Mouse (Mus musculus): Measurements from ENCODE around the gene Adam12.
"Not testable (repeated sequence)": the region's sequence is repeated elsewhere in the genome, so short reads cannot be mapped to it uniquely, and the experiment has no call there.

The Adam12 gene

DNA sequence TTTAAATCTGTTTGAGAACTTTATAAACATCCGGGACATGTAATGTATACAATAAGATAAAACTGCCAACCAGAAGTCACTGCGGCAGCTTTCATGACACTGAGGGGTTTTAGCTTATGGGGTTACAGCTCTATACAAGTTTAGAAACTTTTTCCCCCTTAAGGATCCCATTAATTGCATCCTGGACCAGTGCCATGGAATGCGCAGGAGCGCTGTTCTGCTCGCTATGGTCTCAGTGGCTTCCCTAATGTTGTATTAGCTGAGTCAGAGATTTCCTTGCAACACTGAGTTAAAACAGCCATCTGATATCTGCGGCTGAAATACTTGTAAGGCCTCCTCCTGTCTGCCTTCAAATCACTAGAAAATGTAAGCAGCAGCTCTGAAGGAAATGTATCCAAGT lies 298.6 kb downstream of the Adam12 start:
- no peak for DNase-seq (ENCODE audit: low read depth)

DNA sequence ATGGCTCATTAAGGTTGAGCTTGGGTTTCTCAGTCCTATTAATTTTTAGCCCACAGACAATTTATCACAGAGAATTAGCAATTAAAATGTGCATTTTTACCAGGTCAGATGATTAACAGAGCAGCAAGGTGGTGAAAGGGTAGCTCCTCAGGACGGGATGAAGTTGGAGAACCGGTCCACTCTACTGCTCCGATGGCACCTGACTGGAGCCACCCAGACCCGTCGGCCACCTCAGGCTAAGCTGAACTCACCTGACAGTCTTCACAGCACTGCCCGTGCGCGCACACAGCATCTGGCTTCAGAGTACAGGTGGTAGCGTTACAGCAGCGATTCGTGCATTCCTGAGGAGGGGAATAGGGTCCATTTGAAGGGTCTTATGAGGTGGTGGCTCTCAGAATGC lies 300.5 kb downstream of the Adam12 start:
- DNase-seq (ENCODE audit: low read depth) = no peak

DNA sequence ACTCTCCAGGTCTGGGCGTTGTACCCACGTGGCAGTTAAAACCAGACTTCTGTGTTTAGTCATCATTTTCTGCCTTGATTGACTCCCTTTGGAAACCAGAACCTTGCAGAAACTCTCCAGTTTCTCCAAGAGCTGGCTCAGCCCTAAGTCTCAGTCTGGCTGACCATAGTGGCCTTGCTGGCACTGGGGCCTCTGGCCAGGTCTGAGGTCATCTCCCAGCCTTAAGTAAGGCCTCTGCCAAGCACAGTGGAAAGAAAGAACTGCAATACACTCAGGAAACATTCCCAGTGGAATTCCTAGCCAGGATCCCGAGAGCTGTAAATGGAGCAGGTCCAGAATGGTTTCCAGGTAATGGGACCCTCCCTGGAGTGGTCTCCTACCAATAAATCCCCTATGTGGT lies 303.0 kb downstream of the Adam12 start:
- no peak for DNase-seq (ENCODE audit: low read depth)

DNA sequence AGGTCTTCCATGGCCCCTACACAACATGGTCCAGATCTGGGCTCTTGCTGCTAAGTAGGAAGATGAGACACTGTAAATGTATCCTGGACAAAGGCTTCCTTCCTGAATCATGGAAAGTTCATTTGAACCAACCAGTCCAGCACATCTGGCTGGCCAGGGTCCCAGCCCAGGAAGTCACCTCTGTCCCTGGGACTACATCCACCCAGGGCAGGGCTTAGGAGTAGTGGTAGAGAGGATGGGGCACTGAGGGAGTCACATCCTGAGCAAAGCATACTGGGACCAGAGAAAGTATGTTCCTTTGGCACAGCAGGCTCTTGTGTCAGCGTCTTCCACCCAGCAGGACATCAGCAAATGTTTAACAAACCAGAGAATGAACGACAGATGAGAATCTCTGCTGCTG lies 306.2 kb downstream of the Adam12 start:
- DNase-seq (ENCODE audit: low read depth) = no peak

DNA sequence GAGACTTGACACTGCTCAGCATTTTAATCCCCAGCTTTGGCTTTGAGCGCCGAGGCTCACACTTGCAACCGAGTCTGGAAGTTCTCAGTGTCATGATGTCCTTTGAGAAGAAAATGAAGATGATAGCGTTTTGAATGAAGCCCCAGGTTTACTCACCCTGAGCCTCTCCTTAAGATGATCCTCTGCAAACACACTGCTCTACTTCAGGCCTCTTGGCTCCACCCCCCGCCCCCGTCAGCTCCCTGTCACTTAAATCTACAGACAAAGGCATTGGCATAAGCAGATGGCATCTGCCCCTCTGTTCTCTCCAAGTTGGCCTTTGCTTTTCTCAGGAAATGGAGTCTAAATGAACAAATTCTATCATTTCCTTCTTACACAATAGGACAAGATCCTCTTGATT lies 308.0 kb downstream of the Adam12 start:
- DNase-seq (ENCODE audit: low read depth) = no peak

DNA sequence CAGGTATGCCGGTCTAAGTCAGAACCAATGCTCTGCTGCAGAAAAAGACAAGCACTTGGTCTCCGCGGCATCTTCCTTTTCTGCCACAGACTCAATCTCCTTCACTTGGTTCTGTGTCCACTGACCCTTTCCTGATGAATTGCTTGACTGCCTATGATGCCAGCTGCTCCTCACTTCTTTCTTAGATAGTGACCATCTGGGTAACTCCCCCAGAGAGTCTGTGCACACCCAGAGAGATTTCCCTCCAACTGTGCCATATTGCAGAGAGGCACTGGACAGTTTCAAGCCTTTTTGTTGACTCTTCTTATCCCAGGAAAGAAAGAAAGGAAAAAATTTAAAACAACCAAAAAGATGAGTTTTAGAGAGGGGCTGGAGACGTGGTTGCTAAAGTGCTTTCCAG lies 310.7 kb downstream of the Adam12 start:
- DNase-seq (ENCODE audit: low read depth) = no peak

DNA sequence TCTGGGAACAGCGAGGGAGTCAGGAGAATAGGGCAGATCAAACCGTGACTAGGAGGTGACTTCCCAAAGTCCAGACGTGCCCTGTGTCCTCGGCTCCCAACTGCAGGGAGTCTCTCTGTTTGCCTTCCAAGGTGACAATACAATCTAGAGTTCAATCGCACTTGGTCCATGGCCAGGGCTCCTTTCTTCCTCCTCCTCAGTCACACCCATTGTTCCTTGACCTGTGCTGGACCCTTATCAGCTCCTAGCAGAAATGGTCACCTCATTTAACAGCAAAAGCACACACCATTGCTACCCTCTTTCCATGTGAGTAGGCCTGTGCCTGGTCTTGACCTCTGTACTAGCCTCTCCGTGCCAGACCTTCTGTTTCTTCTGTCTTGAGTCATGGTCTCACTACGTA lies 311.2 kb downstream of the Adam12 start:
- no peak for DNase-seq (ENCODE audit: low read depth)

DNA sequence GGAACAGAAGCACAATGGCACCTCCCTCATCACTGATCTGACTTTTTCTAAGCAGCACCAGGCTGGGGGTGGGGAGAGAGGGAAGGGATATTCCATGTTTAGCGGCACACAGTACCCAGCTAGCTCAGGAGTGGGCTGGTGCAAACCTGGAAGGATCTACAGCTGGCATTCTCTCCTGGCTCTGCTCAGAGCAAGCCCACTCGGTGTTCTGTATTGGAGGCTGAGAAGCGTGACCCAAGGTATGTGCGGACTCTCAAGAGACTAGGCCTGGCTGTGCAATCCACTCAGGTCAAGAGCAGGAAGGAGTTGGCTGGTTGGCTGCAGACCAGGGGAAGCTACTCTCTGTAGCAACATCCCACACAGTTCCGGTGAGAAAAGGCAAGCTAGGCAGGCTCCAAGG lies 312.0 kb downstream of the Adam12 start:
- no peak for DNase-seq (ENCODE audit: low read depth)

DNA sequence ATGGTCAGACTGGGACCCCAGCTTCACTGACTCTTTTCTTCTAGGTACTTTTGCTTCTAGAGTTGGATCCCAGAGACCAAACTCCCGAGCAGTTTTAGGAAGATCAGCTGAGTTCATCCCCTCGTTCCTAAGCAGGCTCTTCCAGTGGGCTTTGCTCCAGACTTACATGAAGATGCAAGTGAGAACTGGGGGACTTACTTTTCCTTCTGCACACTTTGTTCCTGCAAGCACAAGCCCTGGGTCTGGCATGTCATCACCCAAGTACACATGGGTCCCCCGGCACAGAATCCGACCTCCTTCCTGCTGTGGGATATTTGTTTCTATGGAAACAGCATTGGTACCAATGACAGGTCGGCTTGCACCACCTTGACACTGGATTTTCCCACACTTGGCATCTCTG lies 312.6 kb downstream of the Adam12 start:
- DNase-seq (ENCODE audit: low read depth) = no peak

DNA sequence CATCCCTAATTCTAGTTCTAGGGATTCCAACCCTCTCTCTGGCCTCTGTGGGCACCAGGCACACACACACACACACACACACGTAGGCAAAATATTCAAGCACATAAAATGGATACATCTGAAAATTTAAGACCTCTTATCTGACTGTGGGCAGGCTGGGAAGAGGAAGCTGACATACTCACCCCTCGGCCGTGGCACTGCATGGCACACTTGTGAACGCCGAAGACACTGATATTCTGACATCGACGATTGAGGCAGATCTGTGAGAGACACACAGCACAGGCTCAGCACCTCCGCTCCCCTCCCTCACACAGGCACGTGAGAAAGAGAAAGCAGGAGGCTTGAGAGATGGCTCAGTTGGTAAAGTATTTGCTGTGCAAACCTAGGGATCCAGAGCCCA lies 315.7 kb downstream of the Adam12 start:
- no peak for DNase-seq (ENCODE audit: low read depth)

DNA sequence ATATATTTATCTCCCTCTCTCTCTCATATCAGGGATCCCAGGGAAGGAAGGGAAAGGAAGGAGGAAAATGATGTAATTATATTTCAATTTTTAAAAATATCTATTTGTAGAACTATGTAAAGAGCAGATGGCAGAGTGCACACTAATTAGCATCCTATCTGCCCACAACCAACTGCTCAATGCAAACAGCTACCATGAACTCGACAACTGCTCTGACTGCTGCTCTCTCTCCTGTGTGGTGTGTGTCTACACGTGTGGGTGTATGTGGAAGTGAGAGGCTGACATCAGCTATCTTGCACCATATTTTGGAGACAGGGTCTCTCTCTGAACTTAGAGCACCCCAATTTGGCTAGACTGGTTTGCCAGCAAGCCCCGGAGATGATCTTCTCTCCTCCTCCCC lies 320.1 kb downstream of the Adam12 start:
- no peak for DNase-seq (ENCODE audit: low read depth)

DNA sequence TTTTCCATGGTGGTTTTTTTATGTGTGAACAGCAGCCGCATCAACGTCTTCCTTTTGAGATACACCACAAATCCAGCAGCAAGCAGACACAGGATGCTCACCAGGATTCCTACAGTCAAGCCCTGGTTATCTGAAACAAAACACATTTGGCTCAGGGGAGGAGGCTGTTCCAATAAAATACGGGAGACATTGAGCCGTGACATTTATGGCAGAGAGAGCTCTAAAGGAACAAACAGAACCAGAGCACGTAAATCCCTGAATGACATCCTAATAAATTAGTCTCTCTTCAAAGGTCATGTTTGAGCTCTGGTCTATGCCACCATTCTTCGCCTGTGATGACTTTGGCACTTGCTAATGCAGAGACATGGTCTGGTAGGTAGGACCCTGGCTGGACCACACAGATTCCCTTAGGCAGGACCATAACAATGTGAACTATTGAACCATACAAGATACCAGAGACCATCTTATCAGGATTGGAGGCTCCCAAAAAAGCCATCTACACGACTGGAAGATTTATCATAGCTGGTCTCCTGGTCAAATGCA lies 322.0 kb downstream of the Adam12 start:
- no peak for DNase-seq (ENCODE audit: low read depth)

DNA sequence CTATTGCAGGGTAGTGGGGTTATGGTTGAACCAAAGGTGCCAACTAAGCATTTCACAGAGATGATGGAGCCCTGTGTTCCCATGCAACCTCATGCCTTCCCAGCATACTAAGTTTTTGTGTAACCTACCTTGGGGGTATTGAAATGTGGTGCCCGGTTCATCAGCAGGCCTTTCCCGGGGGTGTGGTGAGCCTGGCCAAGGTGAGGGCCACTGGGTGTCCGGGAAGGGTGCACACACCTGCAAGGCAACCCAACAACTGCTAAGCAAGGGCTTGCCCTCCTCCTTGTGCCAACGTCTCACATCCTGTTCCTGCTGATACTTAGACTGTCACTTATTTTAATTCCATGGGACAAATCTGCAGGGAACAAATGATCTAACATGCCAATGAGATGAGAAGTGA lies 323.0 kb downstream of the Adam12 start:
- DNase-seq (ENCODE audit: low read depth) = no peak

DNA sequence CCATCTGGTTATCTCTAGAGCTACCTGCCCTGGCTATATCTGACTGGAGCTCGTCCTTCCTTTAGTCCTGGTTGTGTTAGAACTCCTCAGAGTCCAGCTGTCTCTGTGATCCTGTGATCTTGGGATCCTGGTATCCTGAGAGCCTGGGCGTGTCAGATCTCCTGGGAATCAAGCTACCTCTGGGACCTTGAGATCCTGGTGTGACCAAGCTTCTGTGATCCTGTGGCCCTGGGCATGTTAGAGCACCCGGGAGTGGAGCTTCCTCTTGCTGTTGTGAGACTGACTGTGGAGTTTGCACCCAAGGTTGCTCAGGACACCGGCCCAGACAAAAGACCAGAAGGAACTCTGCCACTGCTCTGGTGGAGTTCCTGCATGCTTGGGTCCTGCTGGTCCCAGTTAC lies 332.6 kb downstream of the Adam12 start:
- no peak for DNase-seq (ENCODE audit: low read depth)

DNA sequence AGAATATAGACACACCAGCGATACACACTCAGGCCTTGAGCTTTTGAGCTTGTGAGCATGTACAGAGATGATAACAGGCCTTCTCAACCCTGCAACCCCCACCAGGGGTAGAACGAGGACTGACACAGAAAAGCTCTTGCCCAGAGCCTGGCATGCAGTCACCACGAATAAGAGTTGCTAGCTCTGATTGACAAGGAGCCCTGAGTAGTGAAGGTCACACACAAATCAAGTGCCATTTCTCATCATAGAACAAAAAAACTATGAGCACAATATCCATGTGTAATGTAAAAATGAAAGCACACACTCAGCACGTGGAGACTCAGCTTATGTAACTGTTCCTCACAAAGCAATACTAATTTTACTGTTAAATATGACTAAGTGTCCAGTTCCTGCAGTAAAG lies 340.1 kb downstream of the Adam12 start:
- no peak for DNase-seq (ENCODE audit: low read depth)

DNA sequence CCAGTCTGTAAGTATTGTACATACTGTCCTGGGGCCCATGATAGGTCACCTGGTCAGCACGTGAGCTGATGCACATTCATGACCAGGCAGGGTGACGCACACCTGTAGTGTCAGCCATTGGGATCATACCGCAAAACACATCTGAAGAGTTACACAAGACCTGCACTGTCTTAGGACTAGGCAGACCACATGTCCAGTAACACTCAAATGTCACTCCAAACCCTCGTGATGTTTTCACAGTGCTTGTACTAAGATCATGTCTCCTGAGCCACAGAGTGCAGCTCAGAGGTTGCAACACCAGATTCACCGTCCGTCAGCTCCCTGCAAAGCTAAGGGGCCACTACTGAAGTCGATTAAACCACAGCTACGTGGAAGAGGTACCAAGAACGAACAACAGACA lies 340.6 kb downstream of the Adam12 start:
- DNase-seq (ENCODE audit: low read depth) = no peak

DNA sequence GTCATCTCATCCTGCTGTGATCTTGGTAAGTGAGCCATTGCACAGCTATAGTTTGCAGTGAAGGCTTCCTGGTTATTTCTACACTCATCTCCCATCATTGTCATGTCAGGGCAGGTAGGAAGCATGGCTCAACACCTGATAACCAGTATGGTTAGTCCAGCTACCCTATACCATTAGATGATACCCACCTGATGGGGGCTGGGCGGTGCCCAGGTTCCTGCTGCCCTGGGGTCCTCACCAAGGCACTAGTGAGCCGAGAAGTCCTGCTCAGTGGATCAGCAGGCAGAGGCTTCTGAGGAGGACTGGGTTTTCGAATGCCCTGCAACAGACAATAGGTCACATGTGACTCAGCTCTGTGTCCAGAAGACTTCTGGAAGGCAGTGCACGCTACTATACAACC lies 342.0 kb downstream of the Adam12 start:
- DNase-seq (ENCODE audit: low read depth) = no peak

DNA sequence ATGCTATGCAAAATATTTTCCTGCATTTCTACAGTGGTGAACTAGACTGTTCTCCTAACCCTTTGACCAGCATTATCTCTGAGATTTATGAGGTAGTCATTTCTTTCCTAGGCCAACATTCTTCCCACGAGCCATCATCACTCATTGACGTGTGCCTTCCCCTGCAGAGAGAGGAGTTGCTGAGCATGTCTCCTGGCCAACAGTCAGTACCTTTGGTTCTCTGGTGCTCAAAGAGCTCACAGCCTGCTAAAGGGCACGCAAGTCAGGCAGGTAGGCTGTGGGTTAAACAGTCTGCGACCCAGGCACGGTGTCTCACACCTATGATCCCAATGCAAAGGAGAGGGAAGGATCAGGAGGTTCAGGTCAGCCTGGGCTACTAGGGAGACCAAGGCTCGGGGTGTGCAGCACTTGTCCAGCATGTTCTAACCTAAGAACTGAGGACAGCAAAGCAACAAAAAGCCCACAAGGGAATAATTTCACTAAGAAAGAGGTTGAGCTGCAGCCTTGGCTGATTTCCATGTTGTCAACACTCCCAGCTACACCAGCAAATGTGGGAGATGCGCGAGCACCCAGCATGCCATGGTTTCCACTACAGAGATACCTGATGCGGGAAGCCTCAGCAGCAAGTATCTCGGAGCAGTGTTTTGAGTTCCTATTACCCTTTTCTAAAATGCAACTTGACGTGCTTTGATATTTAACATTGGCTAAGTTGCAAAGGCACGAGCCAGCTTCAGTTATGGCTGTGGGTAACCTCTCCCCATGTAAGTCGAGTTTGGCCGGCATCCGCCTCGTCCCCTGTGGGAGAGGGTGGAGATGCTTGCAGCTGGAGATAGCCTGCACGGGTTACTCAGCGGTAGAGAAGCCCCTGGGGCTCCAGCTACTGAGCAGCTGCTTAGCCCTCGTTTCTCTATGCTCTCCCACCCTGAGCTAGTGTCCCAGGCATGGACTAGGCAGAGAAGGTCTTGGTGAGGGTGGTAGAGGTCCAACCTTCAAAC lies 342.7 kb downstream of the Adam12 start:
- no peak for DNase-seq (ENCODE audit: low read depth)

DNA sequence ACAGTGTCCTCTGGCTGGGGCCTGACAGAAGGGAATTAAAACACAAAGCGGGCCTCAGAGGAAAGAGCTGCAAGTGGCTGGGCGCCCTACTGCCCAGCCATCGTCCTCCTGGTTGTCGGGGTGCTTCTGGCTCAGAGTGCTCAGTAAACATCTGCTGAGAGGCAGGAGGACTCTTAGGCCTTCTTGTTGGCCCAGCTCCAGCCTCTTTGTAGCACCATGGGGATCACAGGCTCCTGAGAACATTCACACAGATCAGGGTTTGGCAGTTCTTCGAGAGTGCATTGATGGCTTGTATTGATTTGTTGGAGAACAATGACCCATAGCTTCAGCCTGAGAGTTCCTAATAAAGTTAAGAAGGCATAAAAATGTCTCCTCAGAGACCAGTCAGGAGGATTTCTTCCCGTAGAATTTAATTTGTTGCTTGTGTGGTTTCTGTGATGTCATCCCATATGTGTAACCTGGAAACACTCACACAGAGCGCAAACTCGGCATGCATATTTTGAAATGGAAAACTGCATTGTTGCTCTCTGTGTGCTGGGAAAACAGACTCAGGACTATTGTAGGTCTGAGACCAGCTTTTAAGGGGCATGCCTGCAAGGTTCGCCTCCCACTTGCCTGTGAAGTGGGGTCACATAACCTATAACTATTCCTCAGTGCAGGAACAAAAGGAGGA lies 347.1 kb downstream of the Adam12 start:
- not testable (repeated sequence) for DNase-seq (ENCODE audit: low read depth)

DNA sequence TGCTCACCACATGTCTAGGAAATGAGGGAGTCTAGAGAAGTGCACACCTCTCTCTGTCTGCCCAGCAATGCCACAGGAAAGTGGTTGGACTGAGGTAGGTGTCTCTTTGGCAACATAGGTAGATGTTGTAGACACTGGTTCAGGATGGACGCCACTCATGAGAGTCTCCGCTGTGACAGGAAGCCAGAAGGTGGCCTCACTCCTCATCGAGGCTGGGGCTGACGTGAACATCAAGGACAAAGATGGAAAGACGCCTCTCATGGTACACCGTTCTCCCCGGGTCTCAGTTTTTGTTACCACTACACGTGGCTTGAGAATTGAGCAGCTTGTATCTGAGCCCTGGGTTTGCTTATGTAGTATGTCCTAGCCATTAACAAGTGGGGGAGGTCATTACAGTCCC lies 352.2 kb downstream of the Adam12 start:
- DNase-seq (ENCODE audit: low read depth) = no peak

DNA sequence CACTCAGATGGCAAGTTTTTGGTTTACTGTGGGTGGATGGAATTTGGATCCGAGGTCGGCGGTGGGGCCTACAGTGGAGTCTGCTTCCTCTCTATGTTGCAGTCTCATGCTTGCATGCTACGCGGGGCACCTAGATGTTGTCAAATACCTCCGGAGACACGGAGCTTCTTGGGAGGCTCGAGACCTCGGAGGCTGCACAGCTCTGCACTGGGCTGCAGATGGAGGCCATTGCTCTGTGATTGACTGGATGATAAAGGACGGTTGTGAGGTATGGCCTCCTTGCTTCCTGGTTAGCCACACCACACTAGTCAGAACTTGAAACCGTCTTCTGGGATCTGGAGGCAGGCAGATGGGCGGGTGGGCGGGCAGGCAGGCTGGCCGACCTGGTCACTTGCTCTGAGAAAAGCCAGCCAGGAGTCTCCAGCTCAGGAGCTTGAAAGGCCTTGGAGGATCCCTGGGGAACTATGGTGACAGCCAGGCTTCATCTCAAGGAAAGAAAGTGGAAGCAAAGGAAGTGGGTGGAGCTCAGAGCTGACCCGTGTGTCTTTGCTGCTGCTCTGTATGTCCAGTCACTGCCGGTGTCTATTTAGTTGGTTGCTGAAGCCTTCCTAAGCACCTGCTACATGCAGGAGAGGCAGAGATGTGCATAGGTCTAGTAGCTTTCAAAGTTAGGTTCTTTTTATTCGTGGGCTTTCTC lies 355.2 kb downstream of the Adam12 start:
- DNase-seq (ENCODE audit: low read depth) = no peak

DNA sequence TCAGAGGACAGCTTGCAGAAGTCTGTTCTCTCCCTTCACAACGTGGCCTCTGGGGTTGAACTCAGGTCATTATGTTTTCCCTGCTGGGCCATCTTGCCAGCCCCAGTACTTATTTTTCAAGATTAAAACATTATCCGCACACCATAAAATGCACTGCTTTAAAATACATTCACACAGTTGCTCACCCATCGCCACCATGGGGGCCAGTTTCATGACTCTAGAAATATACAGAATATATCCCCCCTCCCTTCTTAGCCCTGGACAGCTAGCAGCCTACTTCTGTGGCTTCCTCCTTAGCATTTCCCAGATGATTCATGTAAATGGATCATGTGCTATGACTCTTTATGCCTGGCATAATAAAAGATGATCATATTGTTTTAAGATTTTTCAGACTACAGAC lies 355.8 kb downstream of the Adam12 start:
- no peak for DNase-seq (ENCODE audit: low read depth)

DNA sequence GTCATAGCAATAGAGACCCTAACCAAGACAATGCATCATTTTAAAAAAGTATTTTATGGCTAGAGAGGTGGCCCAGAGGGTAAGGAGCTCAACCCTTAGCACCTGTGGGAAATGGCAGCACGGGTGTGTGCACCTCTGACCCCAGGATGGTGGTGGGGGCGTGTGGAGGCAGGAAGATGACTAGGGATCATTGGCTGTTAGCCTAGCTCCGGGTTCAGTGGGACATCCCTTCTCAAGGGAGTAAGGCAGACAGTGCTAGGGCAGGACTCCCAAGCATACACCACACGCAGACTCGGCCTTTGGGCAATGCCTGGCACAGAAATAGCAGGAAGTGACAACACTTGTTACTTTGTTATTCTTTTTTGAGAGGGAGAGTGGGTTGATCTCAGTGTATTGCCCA lies 359.2 kb downstream of the Adam12 start:
- DNase-seq (ENCODE audit: low read depth) = no peak

Measured in c-Kit-positive CD71-positive TER-119-negative erythroid progenitor cells, embryonic 14.5 days (primary cell).